Mouse (Mus musculus): ENCODE data around the gene Hist1h1d. TPM values are rescaled to one million over a fixed set of nuclear protein-coding genes. Genes with fewer than 3 reads are reported as not detected.

Hist1h1d gene
- polyA plus RNA-seq, 1 experiment from 2014 or later: 0.37 TPM

GRCm38 (mm10) chr13:23518885-23519284 is 34.2 kb upstream of the Hist1h1d start:
- DNase-seq (ENCODE audit: low spot score): peak; percentile 80

GRCm38 (mm10) chr13:23519416-23519815 is 33.6 kb upstream of the Hist1h1d start:
- Histone ChIP-seq H3K27me3 (ENCODE audit: insufficient read depth, poor library complexity, severe bottlenecking) (no peaks in the 10 kb centered on the region), H3K9me3 (no peaks in the 10 kb centered on the region), H3K27ac (no peak overlapping the region), H3K36me3 (no peaks in the 10 kb centered on the region), H3K4me1 (replicated peaks) (peaks cover 6% of the 10 kb centered on the region; the same call in 1 of the 2 replicates), H3K4me3 (peak overlapping the region; percentile 58)
- under 1% methylated on average over 10 of the region's 10 CpGs for WGBS
- DNase-seq (ENCODE audit: low spot score): peak; percentile 77

More at GRCm38 (mm10) chr13:23518885-23519284, 34.2 kb upstream of the Hist1h1d start:
- H3K27ac ChIP-seq: no peak overlapping the region
- no peaks in the 10 kb centered on the region for H3K27me3 ChIP-seq (ENCODE audit: insufficient read depth, poor library complexity, severe bottlenecking)
- H3K4me3 ChIP-seq: peak overlapping the region; percentile 58
- 0% methylated on average over 6 of the region's 6 CpGs for WGBS
- H3K9me3 ChIP-seq: no peaks in the 10 kb centered on the region
- H3K36me3 ChIP-seq: no peaks in the 10 kb centered on the region
- peaks cover 6% of the 10 kb centered on the region; the same call in 1 of the 2 replicates for H3K4me1 ChIP-seq (replicated peaks)

- DNase-seq (ENCODE audit: low spot score): peak; percentile 79
- Histone ChIP-seq H3K36me3 (no peaks in the 10 kb centered on the region), H3K9me3 (no peaks in the 10 kb centered on the region), H3K4me3 (peak overlapping the region; percentile 28; the same call in 1 of the 2 replicates), H3K4me1 (replicated peaks) (peaks cover 9% of the 10 kb centered on the region; the same call in 1 of the 2 replicates), H3K27ac (no peak overlapping the region), H3K27me3 (ENCODE audit: insufficient read depth, poor library complexity, severe bottlenecking) (no peaks in the 10 kb centered on the region)
- WGBS: under 1% methylated on average over 14 of the region's 14 CpGs
Observed at GRCm38 (mm10) chr13:23521703-23522102, 31.4 kb upstream of the Hist1h1d start.

GRCm38 (mm10) chr13:23523976-23524375 is 29.1 kb upstream of the Hist1h1d start:
- H3K36me3 ChIP-seq: no peaks in the 10 kb centered on the region
- DNase-seq (ENCODE audit: low spot score): no peak
- H3K4me1 ChIP-seq (replicated peaks): peaks cover 22% of the 10 kb centered on the region
- H3K9me3 ChIP-seq: no peaks in the 10 kb centered on the region
- no peaks in the 10 kb centered on the region for H3K27me3 ChIP-seq (ENCODE audit: insufficient read depth, poor library complexity, severe bottlenecking)
- H3K4me3 ChIP-seq: no peak overlapping the region
- no peak overlapping the region for H3K27ac ChIP-seq
- WGBS: 56% methylated on average over 5 of the region's 5 CpGs

GRCm38 (mm10) chr13:23524654-23525053 is 28.4 kb upstream of the Hist1h1d start:
- Histone ChIP-seq H3K36me3 (no peaks in the 10 kb centered on the region), H3K4me3 (peak overlapping the region; percentile 23; the same call in 1 of the 2 replicates), H3K27ac (no peak overlapping the region), H3K27me3 (ENCODE audit: insufficient read depth, poor library complexity, severe bottlenecking) (no peaks in the 10 kb centered on the region), H3K9me3 (no peaks in the 10 kb centered on the region), H3K4me1 (replicated peaks) (peaks cover 28% of the 10 kb centered on the region)
- DNase-seq (ENCODE audit: low spot score): peak; percentile 86
- 8% methylated on average over 5 of the region's 5 CpGs for WGBS

- peak; percentile 58 for DNase-seq (ENCODE audit: low spot score)
Observed at GRCm38 (mm10) chr13:23525901-23526300, 27.2 kb upstream of the Hist1h1d start.

GRCm38 (mm10) chr13:23526312-23526711 is 26.8 kb upstream of the Hist1h1d start:
- H3K27me3 ChIP-seq (ENCODE audit: insufficient read depth, poor library complexity, severe bottlenecking): no peaks in the 10 kb centered on the region
- under 1% methylated on average over 17 of the region's 17 CpGs for WGBS
- H3K9me3 ChIP-seq: no peaks in the 10 kb centered on the region
- peak; percentile 92 for DNase-seq (ENCODE audit: low spot score)
- H3K27ac ChIP-seq: peak overlapping the region; percentile 84
- peaks cover 31% of the 10 kb centered on the region for H3K4me1 ChIP-seq (replicated peaks)
- peak overlapping the region; percentile 53 for H3K4me3 ChIP-seq
- H3K36me3 ChIP-seq: no peaks in the 10 kb centered on the region

More at GRCm38 (mm10) chr13:23525901-23526300, 27.2 kb upstream of the Hist1h1d start:
- Histone ChIP-seq H3K9me3 (no peaks in the 10 kb centered on the region), H3K36me3 (no peaks in the 10 kb centered on the region), H3K4me3 (peak overlapping the region; percentile 53), H3K4me1 (replicated peaks) (peaks cover 31% of the 10 kb centered on the region), H3K27ac (peak overlapping the region; percentile 16; the same call in 1 of the 2 replicates), H3K27me3 (ENCODE audit: insufficient read depth, poor library complexity, severe bottlenecking) (no peaks in the 10 kb centered on the region)
- 2% methylated on average over 10 of the region's 10 CpGs for WGBS

GRCm38 (mm10) chr13:23529005-23529404 is 24.1 kb upstream of the Hist1h1d start:
- Histone ChIP-seq H3K27me3 (ENCODE audit: insufficient read depth, poor library complexity, severe bottlenecking) (no peaks in the 10 kb centered on the region), H3K4me3 (peak overlapping the region; percentile 24), H3K27ac (no peak overlapping the region; the same call in 1 of the 2 replicates), H3K4me1 (replicated peaks) (peaks cover 48% of the 10 kb centered on the region), H3K36me3 (no peaks in the 10 kb centered on the region), H3K9me3 (no peaks in the 10 kb centered on the region)
- 76% methylated on average over 5 of the region's 5 CpGs for WGBS
- peak; percentile 32 for DNase-seq (ENCODE audit: low spot score)

- no peaks in the 10 kb centered on the region for H3K27me3 ChIP-seq (ENCODE audit: insufficient read depth, poor library complexity, severe bottlenecking)
- WGBS: 42% methylated on average over 2 of the region's 2 CpGs
- H3K4me1 ChIP-seq (replicated peaks): peaks cover 51% of the 10 kb centered on the region
- H3K36me3 ChIP-seq: no peaks in the 10 kb centered on the region
- peak overlapping the region; percentile 64 for H3K4me3 ChIP-seq
- H3K27ac ChIP-seq: peak overlapping the region; percentile 98
- no peaks in the 10 kb centered on the region for H3K9me3 ChIP-seq
- no peak for DNase-seq (ENCODE audit: low spot score)
Observed at GRCm38 (mm10) chr13:23529480-23530165, 23.4 kb upstream of the Hist1h1d start.

GRCm38 (mm10) chr13:23530181-23530900 is 22.7 kb upstream of the Hist1h1d start:
- no peaks in the 10 kb centered on the region for H3K36me3 ChIP-seq
- H3K9me3 ChIP-seq: no peaks in the 10 kb centered on the region
- WGBS: under 1% methylated on average over 20 of the region's 20 CpGs
- no peaks in the 10 kb centered on the region for H3K27me3 ChIP-seq (ENCODE audit: insufficient read depth, poor library complexity, severe bottlenecking)
- peak; percentile 61 for DNase-seq (ENCODE audit: low spot score)
- H3K4me1 ChIP-seq (replicated peaks): peaks cover 51% of the 10 kb centered on the region
- H3K4me3 ChIP-seq: peak overlapping the region; percentile 64
- peak overlapping the region; percentile 98 for H3K27ac ChIP-seq

GRCm38 (mm10) chr13:23530901-23531875 is 21.9 kb upstream of the Hist1h1d start, which contains the start of gene Hist1h4h:
TSS of gene Hist1h4h (plus strand) at chr13:23531050.
- no peaks in the 10 kb centered on the region for H3K27me3 ChIP-seq (ENCODE audit: insufficient read depth, poor library complexity, severe bottlenecking)
- no peaks in the 10 kb centered on the region for H3K36me3 ChIP-seq
- WGBS: under 1% methylated on average over 69 of the region's 70 CpGs
- H3K27ac ChIP-seq: peak within 1 kb of the TSS; percentile 98
- no peaks in the 10 kb centered on the region for H3K9me3 ChIP-seq
- peaks cover 51% of the 10 kb centered on the region for H3K4me1 ChIP-seq (replicated peaks)
- H3K4me3 ChIP-seq: peak within 1 kb of the TSS; percentile 64
- DNase-seq (ENCODE audit: low spot score): peak; percentile 97
